In genomic region chr5:142374343-142374742, GRCm38 (mm10) we compare ENCODE assay signal across 28 mouse cellular contexts. TPM values are rescaled to one million over a fixed set of nuclear protein-coding genes. Genes with fewer than 3 reads are reported as not detected.
DNase-seq lines count a peak whose midpoint lies in the region; ATAC-seq and TF ChIP-seq lines count a peak whose summit lies in the region.
"Had no signal": no experiment of that assay in that cellular context is flagged by ENCODE, and none has a peak within 500 bp of the region (broad histone marks: within the 10 kb centered on the region; RNA-seq: fewer than 3 reads in every experiment).

No protein-coding gene starts in this region.

- no peak for TF ChIP-seq POLR2A in heart, adult 2 months (IDR thresholded peaks at IDR 0.05; ENCODE audit: insufficient read depth, low read depth, low read length)

- TF ChIP-seq EP300 in lung, postnatal 0 days (IDR thresholded peaks at IDR 0.05): 0 out of 2 replicates have a peak, but pooled peaks have one; percentile 39
- no peak for TF ChIP-seq EP300 in heart, adult 2 months (IDR thresholded peaks at IDR 0.05; ENCODE audit: insufficient read depth, low read depth, low read length)

- intact Hi-C loops in heart, adult 2 months (cut with DNase I): no loop called here

- no peaks in the 10 kb centered on the region for H3K79me2 ChIP-seq in heart, adult 2 months (replicated peaks; ENCODE audit: control insufficient read depth, insufficient read depth, low read length)

- no peak overlapping the region for H3K27ac ChIP-seq in lung, postnatal 0 days (ENCODE audit: low read length)
- no peak overlapping the region for H3K27ac ChIP-seq in heart, adult 2 months
- no peak overlapping the region for H3K27ac ChIP-seq in intestine, embryonic 15.5 days
- H3K27ac ChIP-seq in neural tube, embryonic 15.5 days (replicated peaks): no peak overlapping the region
- H3K27ac ChIP-seq: embryonic facial prominence, embryonic 12.5 days; embryonic facial prominence, embryonic 15.5 days; forebrain, embryonic 12.5 days; gastrocnemius, adult 2 months; heart, embryonic 10.5 days; heart, embryonic 13.5 days; hindbrain, embryonic 12.5 days; hindbrain, embryonic 15.5 days had no signal

- H3K4me1 ChIP-seq in lung, postnatal 0 days (ENCODE audit: insufficient read depth, low read depth, low read length): no peaks in the 10 kb centered on the region
- peaks cover 3% of the 10 kb centered on the region; the same call in 1 of the 2 replicates for H3K4me1 ChIP-seq in heart, adult 2 months (ENCODE audit: control insufficient read depth, insufficient read depth, low read length)
- peaks cover 8% of the 10 kb centered on the region for H3K4me1 ChIP-seq in intestine, embryonic 15.5 days (replicated peaks)
- H3K4me1 ChIP-seq in neural tube, embryonic 15.5 days: peaks cover 10% of the 10 kb centered on the region

- H3K9ac ChIP-seq in lung, postnatal 0 days (replicated peaks; ENCODE audit: low read depth): no peak overlapping the region
- H3K9ac ChIP-seq in heart, adult 2 months (ENCODE audit: low read depth, low read length): no peak overlapping the region
- H3K9ac ChIP-seq in intestine, embryonic 15.5 days: no peak overlapping the region
- H3K9ac ChIP-seq in neural tube, embryonic 15.5 days (replicated peaks): no peak overlapping the region
- H3K9ac ChIP-seq: embryonic facial prominence, embryonic 12.5 days; embryonic facial prominence, embryonic 15.5 days; forebrain, embryonic 12.5 days; heart, embryonic 13.5 days; hindbrain, embryonic 12.5 days; hindbrain, embryonic 15.5 days had no signal

- ATAC-seq in lung, postnatal 0 days: peak; percentile 47; the same call in 1 of the 2 replicates
- ATAC-seq in common myeloid progenitor, adult 5-6 weeks (replicated peaks; ENCODE audit: low read depth, poor library complexity, severe bottlenecking): peak; percentile 45; the same call in 1 of the 2 replicates
- ATAC-seq in megakaryocyte, adult 5-6 weeks (ENCODE audit: poor library complexity, severe bottlenecking): peak; percentile 31; the same call in 1 of the 2 replicates
- ATAC-seq in intestine, embryonic 15.5 days: no peak
- no peak for ATAC-seq in neural tube, embryonic 15.5 days (ENCODE audit: low FRiP score)
- ATAC-seq: activated CD4-positive, CD25-positive, alpha-beta regulatory T cell, adult 4 months; forebrain, embryonic 16.5 days had no signal

- DNase-seq in lung, postnatal 0 days (ENCODE audit: low spot score): peak; percentile 18
- no peak for DNase-seq in lung, postnatal 14 days
- peak; percentile 59 for DNase-seq in 416B (ENCODE audit: low read depth)
- DNase-seq in heart, adult 2 months: no peak
- DNase-seq: adrenal gland, adult 8-10 months; adrenal gland, postnatal 25 days; cerebellum, adult 11-12 months; cerebellum, adult 8-10 months; cerebellum, postnatal 10 days; cerebellum, postnatal 36 days; gastrocnemius, adult 2 months; gastrocnemius, postnatal 14 days; heart, adult 18-20 months; heart, postnatal 14 days; heart, postnatal 4 days had no signal

- TF ChIP-seq CTCF in lung, postnatal 0 days (IDR thresholded peaks at IDR 0.05): no peak
- no peak for TF ChIP-seq CTCF in heart, adult 2 months (IDR thresholded peaks at IDR 0.05)

- H3K9me3 ChIP-seq in lung, postnatal 0 days (ENCODE audit: low read length): no peaks in the 10 kb centered on the region
- H3K9me3 ChIP-seq in intestine, embryonic 15.5 days: no peaks in the 10 kb centered on the region
- H3K9me3 ChIP-seq in neural tube, embryonic 15.5 days (replicated peaks): no peaks in the 10 kb centered on the region
- H3K9me3 ChIP-seq: embryonic facial prominence, embryonic 15.5 days; heart, embryonic 10.5 days; hindbrain, embryonic 12.5 days; hindbrain, embryonic 15.5 days had no signal

- 65% methylated on average over 9 of the region's 9 CpGs for WGBS in lung, postnatal 0 days
- WGBS in heart, adult 2 months: 62% methylated on average over 9 of the region's 9 CpGs
- WGBS in intestine, embryonic 15.5 days: 86% methylated on average over 9 of the region's 9 CpGs
- WGBS in neural tube, embryonic 15.5 days: 95% methylated on average over 9 of the region's 9 CpGs

- no peak overlapping the region for H3K4me2 ChIP-seq in lung, postnatal 0 days (replicated peaks; ENCODE audit: low read depth, low read length)
- no peak overlapping the region for H3K4me2 ChIP-seq in intestine, embryonic 15.5 days (replicated peaks)
- H3K4me2 ChIP-seq in neural tube, embryonic 15.5 days: no peak overlapping the region
- H3K4me2 ChIP-seq: embryonic facial prominence, embryonic 12.5 days; embryonic facial prominence, embryonic 15.5 days; forebrain, embryonic 12.5 days; heart, embryonic 13.5 days; hindbrain, embryonic 12.5 days; hindbrain, embryonic 15.5 days had no signal

- no peak overlapping the region for H3K4me3 ChIP-seq in lung, postnatal 0 days (ENCODE audit: low read depth, low read length)
- H3K4me3 ChIP-seq in heart, adult 2 months: no peak overlapping the region
- H3K4me3 ChIP-seq in intestine, embryonic 15.5 days (replicated peaks): no peak overlapping the region
- no peak overlapping the region for H3K4me3 ChIP-seq in neural tube, embryonic 15.5 days (replicated peaks)
- H3K4me3 ChIP-seq: embryonic facial prominence, embryonic 12.5 days; embryonic facial prominence, embryonic 15.5 days; forebrain, embryonic 12.5 days; gastrocnemius, adult 2 months; heart, embryonic 10.5 days; heart, embryonic 13.5 days; hindbrain, embryonic 12.5 days; hindbrain, embryonic 15.5 days had no signal

- no peaks in the 10 kb centered on the region for H3K36me3 ChIP-seq in lung, postnatal 0 days (ENCODE audit: insufficient read depth, low read length)
- H3K36me3 ChIP-seq in heart, adult 2 months (ENCODE audit: control insufficient read depth, insufficient read depth, low read length): no peaks in the 10 kb centered on the region
- no peaks in the 10 kb centered on the region for H3K36me3 ChIP-seq in intestine, embryonic 15.5 days
- no peaks in the 10 kb centered on the region for H3K36me3 ChIP-seq in neural tube, embryonic 15.5 days
- H3K36me3 ChIP-seq: embryonic facial prominence, embryonic 12.5 days; embryonic facial prominence, embryonic 15.5 days; hindbrain, embryonic 12.5 days; hindbrain, embryonic 15.5 days had no signal

- no peaks in the 10 kb centered on the region for H3K27me3 ChIP-seq in lung, postnatal 0 days (replicated peaks; ENCODE audit: insufficient read depth, low read length)
- H3K27me3 ChIP-seq in heart, adult 2 months (ENCODE audit: control insufficient read depth, insufficient read depth, low read length): no peaks in the 10 kb centered on the region
- H3K27me3 ChIP-seq in intestine, embryonic 15.5 days (replicated peaks): no peaks in the 10 kb centered on the region
- H3K27me3 ChIP-seq in neural tube, embryonic 15.5 days (replicated peaks): no peaks in the 10 kb centered on the region
- H3K27me3 ChIP-seq: embryonic facial prominence, embryonic 12.5 days; embryonic facial prominence, embryonic 15.5 days; forebrain, embryonic 12.5 days; heart, embryonic 13.5 days; hindbrain, embryonic 12.5 days; hindbrain, embryonic 15.5 days had no signal

RNA-seq across cellular contexts. Expression of gene Foxk1, which starts 27.0 kb away (rescaled TPM):
- polyA plus RNA-seq in lung, postnatal 0 days (2015; fragmentation: Nextera tagmentation; extraction: Ambion mirVana): 4.3 and 5.1 TPM in 2 replicates
- total RNA-seq in common myeloid progenitor, adult 5-6 weeks (2017): 8.2 and 11.7 TPM in 2 replicates
- 21.2 and 21.4 TPM in 2 replicates for total RNA-seq in megakaryocyte, adult 5-6 weeks (2015)
- 14.5 and 19.0 TPM in 2 replicates for total RNA-seq in megakaryocyte, adult 5-6 weeks (2017)
- total RNA-seq in heart, adult 2 months (2021): 10 to 100 TPM; 13.2 to 13.8 TPM
- 9.2 and 9.5 TPM in 2 replicates for polyA plus RNA-seq in heart, adult 2 months (2012; rRNA removed)
- 4.3 and 5.3 TPM in 2 replicates for polyA plus RNA-seq in intestine, embryonic 15.5 days (2015; fragmentation: Nextera tagmentation; extraction: Ambion mirVana)
- polyA plus RNA-seq in neural tube, embryonic 15.5 days (2015; fragmentation: Nextera tagmentation; extraction: Ambion mirVana): 4.8 and 6.0 TPM in 2 replicates

Comparison
In these comparisons a context has a peak if more than half of its experiments do, and no peak if none do; other contexts are left out.
1. DNase-seq: peak in lung, postnatal 0 days (single experiment) and 416B (single experiment); none in lung, postnatal 14 days (single experiment) and heart, adult 2 months (0 of 2).
2. ATAC-seq: peak in lung, postnatal 0 days (single experiment), common myeloid progenitor, adult 5-6 weeks (single experiment) and megakaryocyte, adult 5-6 weeks (single experiment); none in intestine, embryonic 15.5 days (single experiment) and neural tube, embryonic 15.5 days (single experiment).